Mouse (Mus musculus) lung, adult 2 months (tissue): ENCODE results near the gene Tgif1. TPM values are rescaled to one million over a fixed set of nuclear protein-coding genes. Genes with fewer than 3 reads are reported as not detected.

Experiments used
- DNase-seq: peaks from one replicate; pipeline ENCODE4 v3.0.0; 2022
- H3K4me1 ChIP-seq: fragments of 200-500 bp; 2 replicates; pipeline ENCODE4 v1.6.1; 2011; ENCODE audit warnings: low read length; ENCODE audit not compliant: control insufficient read depth, insufficient read depth
- H3K4me3 ChIP-seq: fragments of 200-500 bp; replicated peaks from 2 replicates; pipeline ENCODE3; 2011; ENCODE audit warnings: low read depth, mild to moderate bottlenecking, control low read depth, low read length; ENCODE audit errors: extremely low read depth
- CTCF ChIP-seq: fragments of 200-500 bp; IDR thresholded peaks from 2 replicates; pipeline ENCODE4 v1.5.1; 2011; ENCODE audit warnings: mild to moderate bottlenecking, low read length, control low read depth; ENCODE audit not compliant: insufficient read depth
- POLR2A ChIP-seq: fragments of 200-500 bp; IDR thresholded peaks from 2 replicates; pipeline ENCODE4 v1.6.1; 2011; ENCODE audit warnings: low read depth, mild to moderate bottlenecking, control low read depth, low read length, borderline replicate concordance; ENCODE audit errors: extremely low read depth
- WGBS: fragments of 180-500 bp; shearing (Covaris S2); methylation state at CpG from one replicate; pipeline ENCODE4 v1.1.7; 2018; 5-methylcytosine and 5-hydroxymethylcytosine counted together
- polyA plus RNA-seq: library from polyadenylated mRNA; depleted of rRNA; stranded (reverse); fragments of >200 nt; gene quantifications from 2 replicates; pipeline ENCODE4 v1.2.3, GENCODE M21; 2012

The Tgif1 gene
- polyA plus RNA-seq, 1 experiment, result 25.2 TPM

DNA sequence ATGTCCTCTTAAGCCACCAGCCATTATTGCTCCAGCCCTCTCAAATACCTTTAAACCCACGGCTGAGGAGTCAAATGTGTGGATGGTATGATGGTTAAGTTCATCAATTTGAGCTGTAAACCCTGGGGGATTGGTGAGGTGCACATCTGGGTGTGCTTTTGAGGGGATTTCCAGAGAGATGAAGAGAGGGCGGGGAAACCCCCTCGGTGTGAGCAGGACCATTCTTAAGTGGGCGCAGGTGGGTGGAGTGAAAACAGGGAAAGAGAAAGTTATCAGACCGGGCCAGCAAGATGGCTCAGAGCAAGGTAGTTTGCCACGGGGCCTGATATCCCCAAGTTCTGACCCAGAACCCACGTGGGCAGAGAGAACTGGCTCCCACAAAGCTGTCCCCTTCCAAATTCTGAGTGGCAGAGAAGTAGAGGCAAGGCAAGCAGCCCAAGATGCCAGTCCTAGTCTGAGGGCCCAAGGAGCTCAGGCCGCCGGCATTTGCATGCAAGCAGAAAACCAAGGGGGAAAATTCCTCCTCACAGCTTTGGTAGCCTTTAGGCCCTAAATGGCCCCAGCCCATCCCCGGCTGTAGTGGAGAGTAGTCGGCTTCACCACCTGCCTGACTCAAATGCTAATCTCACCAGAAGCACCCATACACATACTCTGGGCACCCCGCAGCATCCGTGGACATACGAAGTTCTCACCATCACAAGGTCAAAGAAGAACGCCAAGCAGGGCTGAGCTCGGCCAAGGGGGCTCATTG is 33.5 kb upstream of the Tgif1 start:
- 79% methylated on average over 16 of the region's 16 CpGs for WGBS
- Histone ChIP-seq H3K4me1 (no peaks in the 10 kb centered on the region), H3K4me3 (no peak overlapping the region)
- DNase-seq, result no peak
- no peak for TF ChIP-seq CTCF
- TF ChIP-seq POLR2A, result no peak

DNA sequence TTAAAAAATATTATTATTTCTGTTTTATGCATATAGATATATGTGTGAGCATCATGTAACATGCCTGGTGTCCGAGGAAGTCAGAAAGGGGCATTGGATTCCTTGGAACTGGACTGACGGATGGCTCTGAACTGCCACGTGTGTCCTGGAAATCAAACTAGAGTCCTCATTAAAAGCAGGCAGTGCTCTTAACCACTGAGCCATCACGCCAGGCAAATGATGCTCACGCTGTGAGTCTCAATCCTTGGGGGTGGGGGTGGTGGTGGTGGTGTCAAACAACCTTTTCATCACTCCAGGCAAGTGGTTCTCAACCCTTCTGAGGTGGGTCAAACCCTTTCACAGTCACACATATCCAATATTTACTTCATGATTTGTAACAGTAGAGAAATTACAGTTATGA is 32.5 kb upstream of the Tgif1 start:
- H3K4me3 ChIP-seq, result no peak overlapping the region
- no peaks in the 10 kb centered on the region for H3K4me1 ChIP-seq
- 80% methylated on average over 5 of the region's 5 CpGs for WGBS
- TF ChIP-seq POLR2A (no peak), CTCF (no peak)
- DNase-seq, result no peak

- 87% methylated on average over 10 of the region's 10 CpGs for WGBS
- H3K4me1 ChIP-seq, result no peaks in the 10 kb centered on the region
- DNase-seq, result no peak
- H3K4me3 ChIP-seq, result no peak overlapping the region
- no peak for TF ChIP-seq CTCF
- TF ChIP-seq POLR2A, result no peak
Observed at GRCm38 (mm10) chr17:70881934-70882333, 28.6 kb upstream of the Tgif1 start.

- Histone ChIP-seq H3K4me3 (no peak overlapping the region), H3K4me1 (no peaks in the 10 kb centered on the region)
- TF ChIP-seq CTCF, result no peak
- TF ChIP-seq POLR2A, result no peak
- 65% methylated on average over 7 of the region's 7 CpGs for WGBS
- no peak for DNase-seq
Observed at GRCm38 (mm10) chr17:70881194-70881593, 27.8 kb upstream of the Tgif1 start.

DNA sequence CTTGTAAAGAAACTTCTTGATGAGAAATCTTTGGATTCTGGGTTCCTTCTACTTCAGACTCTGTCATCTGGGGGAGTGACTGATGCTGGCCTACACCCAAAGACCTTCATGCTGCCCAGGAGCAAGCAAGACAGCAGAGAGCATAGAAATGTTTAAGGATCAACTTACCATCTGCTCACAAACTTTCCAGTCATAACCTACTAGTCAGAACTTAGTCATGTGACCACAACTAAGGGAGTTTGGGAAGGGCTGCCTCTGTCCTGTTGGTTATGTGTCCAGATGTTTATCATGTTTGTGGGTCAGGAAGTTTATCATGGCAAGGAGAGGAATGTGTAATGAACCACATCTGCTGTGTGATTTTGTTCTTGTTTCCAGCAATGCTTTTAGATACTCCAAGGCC is 24.9 kb upstream of the Tgif1 start:
- Histone ChIP-seq H3K4me1 (peaks cover 2% of the 10 kb centered on the region; the same call in 1 of the 2 replicates), H3K4me3 (no peak overlapping the region)
- TF ChIP-seq CTCF (no peak), POLR2A (no peak)
- no peak for DNase-seq

GRCm38 (mm10) chr17:70873778-70874124 is 20.4 kb upstream of the Tgif1 start:
- Histone ChIP-seq H3K4me3 (no peak overlapping the region), H3K4me1 (peaks cover 2% of the 10 kb centered on the region; the same call in 1 of the 2 replicates)
- DNase-seq, result no peak
- 55% methylated on average over 7 of the region's 7 CpGs for WGBS
- TF ChIP-seq CTCF, result no peak
- TF ChIP-seq POLR2A, result no peak

- Histone ChIP-seq H3K4me3 (no peak overlapping the region), H3K4me1 (peaks cover 2% of the 10 kb centered on the region; the same call in 1 of the 2 replicates)
- WGBS, result 37% methylated on average over 21 of the region's 21 CpGs
- peak; percentile 10 for DNase-seq
- TF ChIP-seq CTCF, result no peak
- no peak for TF ChIP-seq POLR2A
Observed at GRCm38 (mm10) chr17:70872936-70873777, 19.8 kb upstream of the Tgif1 start.

- Histone ChIP-seq H3K4me1 (peaks cover 2% of the 10 kb centered on the region; the same call in 1 of the 2 replicates), H3K4me3 (no peak overlapping the region)
- no peak for DNase-seq
- no peak for TF ChIP-seq CTCF
- no peak for TF ChIP-seq POLR2A
- WGBS, result 44% methylated on average over 14 of the region's 14 CpGs
Observed at GRCm38 (mm10) chr17:70872094-70872929, 19.0 kb upstream of the Tgif1 start.

- Histone ChIP-seq H3K4me1 (peaks cover 2% of the 10 kb centered on the region; the same call in 1 of the 2 replicates), H3K4me3 (no peak overlapping the region)
- DNase-seq, result no peak
- WGBS, result 63% methylated on average over 5 of the region's 5 CpGs
- TF ChIP-seq POLR2A, result no peak
- TF ChIP-seq CTCF, result no peak
Observed at GRCm38 (mm10) chr17:70871676-70872075, 18.3 kb upstream of the Tgif1 start.
